Mouse (Mus musculus) central nervous system, embryonic 11.5 days (tissue): Measurements from ENCODE around the gene Cyp20a1. TPM values are rescaled to one million over a fixed set of nuclear protein-coding genes. Genes with fewer than 3 reads are reported as not detected.

Source experiments
- polyA plus RNA-seq: library from polyadenylated mRNA; depleted of rRNA; stranded (reverse); fragments of >200 nt; gene quantifications from 2 replicates; pipeline ENCODE4 v1.2.3, GENCODE M21; 2012; rRNA removed

Cyp20a1 gene
- 16.5 and 21.1 TPM in 2 replicates for polyA plus RNA-seq

GRCm38 (mm10) chr1:60342808-60343629, at the start of gene Cyp20a1:
Gene Cyp20a1, plus strand, starts transcription at chr1:60343323.

GRCm38 (mm10) chr1:60409168-60409828, 66.2 kb downstream of the Cyp20a1 start, which contains the start of gene Abi2:
Gene Abi2, plus strand, starts transcription at chr1:60409619.

Other genes with a start within 250 kb of the Cyp20a1 start
- 4.0 and 8.1 TPM in 2 replicates for gene Carf, start 245.1 kb upstream of the Cyp20a1 start, polyA plus RNA-seq
- gene Wdr12, start 244.7 kb upstream of the Cyp20a1 start, polyA plus RNA-seq: 22.5 and 31.3 TPM in 2 replicates
- 3.2 and 6.0 TPM in 2 replicates for gene Nbeal1, start 162.7 kb upstream of the Cyp20a1 start, polyA plus RNA-seq
- gene Abi2, start 66.3 kb downstream of the Cyp20a1 start, polyA plus RNA-seq: 24.9 and 35.7 TPM in 2 replicates
- gene Raph1, start 223.8 kb downstream of the Cyp20a1 start, polyA plus RNA-seq: 13.7 and 22.3 TPM in 2 replicates